Mouse (Mus musculus) adrenal gland, postnatal 10 days (tissue): ENCODE data around the gene Dusp15. TPM values are rescaled to one million over a fixed set of nuclear protein-coding genes. Genes with fewer than 3 reads are reported as not detected.

Source experiments
- DNase-seq: peaks from one replicate; pipeline ENCODE4 v3.0.0; 2021; ENCODE audit warnings: mixed read lengths
- long read RNA-seq, 2 experiments: library from polyadenylated mRNA; stranded (forward); transcript quantifications; one replicate each; pipeline ENCODE4 v2.0.0; 2021
- total RNA-seq, 2 experiments: library from RNA; stranded (reverse); gene quantifications; 2 replicates each; pipeline ENCODE4 v1.2.3; 2021

Dusp15 gene
- 1 to 10 TPM; 3.1 to 4.3 TPM for total RNA-seq
- long read RNA-seq, experiment 1, partial matches to known transcripts = 0 of 1 reads
- long read RNA-seq, experiment 1, other reads (novel, unspliced or antisense) = 0 of 1 reads
- long read RNA-seq, experiment 2 = 0 reads

DNA sequence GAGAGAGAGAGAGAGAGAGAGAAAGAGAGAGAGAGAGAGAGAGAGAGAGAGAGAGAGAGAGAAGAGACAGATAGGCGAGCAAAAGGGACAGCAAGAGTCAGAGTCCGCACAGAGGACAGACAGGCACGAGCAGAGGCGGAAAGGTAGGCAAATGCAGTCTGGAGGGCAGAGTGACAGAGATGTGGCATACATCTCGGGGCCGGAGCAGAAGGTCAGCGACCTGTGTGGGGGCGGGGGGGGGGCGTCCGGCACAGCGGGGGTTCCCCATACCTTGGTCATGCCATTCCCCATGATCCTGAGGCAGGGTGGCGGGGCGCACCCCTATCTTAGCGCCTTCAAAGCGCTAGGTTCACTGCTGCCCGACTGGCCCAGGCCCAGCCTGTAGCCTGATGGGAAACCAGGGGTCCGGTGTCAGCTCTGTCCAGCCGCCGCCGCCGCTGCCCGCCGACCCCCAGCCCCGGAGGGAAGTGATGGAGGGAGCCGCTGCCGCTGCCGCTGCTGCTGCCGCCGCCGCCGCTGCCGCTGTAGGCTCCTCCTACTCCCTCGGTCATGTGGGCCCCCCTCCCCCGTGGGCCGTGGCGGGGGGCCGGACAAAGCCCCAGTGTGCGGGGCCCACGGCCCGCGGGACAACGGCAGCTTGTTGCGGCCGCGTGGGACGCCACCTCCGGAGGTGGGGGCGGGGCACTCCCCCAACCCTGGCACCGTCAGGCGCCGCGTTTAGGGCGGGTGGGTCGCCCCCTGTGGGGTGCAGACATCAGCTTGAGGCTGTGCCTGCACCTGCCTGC is at the start of gene Dusp15:
Gene Dusp15 (minus strand): TSS at position 634 of the 785 bp plus-strand sequence.
- DNase-seq = peak; percentile 62

GRCm38 (mm10) chr2:152997046-152997445 is 45.5 kb upstream of the Dusp15 start:
- no peak for DNase-seq

- no peak for DNase-seq
Observed at GRCm38 (mm10) chr2:152991529-152991928, 40.0 kb upstream of the Dusp15 start.

- no peak for DNase-seq
Observed at GRCm38 (mm10) chr2:152985582-152985981, 34.1 kb upstream of the Dusp15 start.

DNA sequence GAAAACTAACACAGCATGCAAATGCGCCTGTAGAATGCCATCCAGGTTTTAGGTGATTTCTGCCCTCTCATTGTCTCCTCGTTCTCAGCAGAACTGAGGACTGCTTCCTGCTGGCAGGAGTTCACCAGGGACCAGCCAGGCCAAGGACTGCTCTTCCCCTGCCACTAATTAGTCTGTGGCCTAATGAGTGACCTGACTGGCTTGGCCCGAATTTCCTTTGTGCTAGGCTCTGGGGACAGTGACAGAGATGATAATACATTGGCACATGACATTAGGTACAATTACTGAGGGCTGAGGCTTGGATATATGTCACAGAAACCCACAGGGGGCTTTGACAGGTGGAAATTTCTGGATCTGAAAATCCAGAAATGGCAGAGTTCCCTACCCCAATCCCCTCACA is 25.5 kb upstream of the Dusp15 start:
- DNase-seq = no peak

- no peak for DNase-seq
Observed at GRCm38 (mm10) chr2:152965555-152965954, 14.1 kb upstream of the Dusp15 start.

DNA sequence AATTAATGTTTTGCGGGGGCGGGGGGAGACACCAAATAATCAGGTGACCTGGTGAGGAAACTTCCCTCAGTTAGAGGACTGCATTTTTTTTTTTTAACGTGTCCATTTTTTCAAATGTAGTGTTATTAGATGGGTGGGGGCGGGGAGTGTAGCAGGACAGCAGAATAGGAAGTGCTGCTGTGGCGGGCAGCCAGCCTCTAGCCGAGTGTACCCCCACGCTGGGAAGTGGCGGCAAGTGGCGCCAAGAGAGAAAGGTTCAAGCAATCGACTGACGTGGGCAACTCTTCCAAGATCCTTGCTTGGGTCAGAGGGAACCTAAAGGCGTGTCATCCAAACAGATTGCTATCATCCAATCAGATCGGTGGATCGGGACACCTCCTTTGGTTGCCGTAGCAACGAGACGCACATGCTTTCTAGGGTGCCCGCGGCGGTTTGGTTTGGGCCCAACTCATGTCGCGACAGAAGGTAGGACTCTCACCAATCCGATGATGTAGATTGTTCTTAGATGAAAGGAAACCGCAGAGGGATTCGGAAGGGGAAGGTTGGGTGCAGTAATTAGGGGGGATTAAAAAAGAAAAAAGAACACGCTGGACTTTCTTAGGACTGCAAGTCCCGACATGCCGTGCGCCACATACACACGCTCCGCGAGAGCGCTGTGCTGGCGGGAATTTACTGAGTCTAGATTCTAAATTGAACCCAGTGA is 10.7 kb upstream of the Dusp15 start, which contains the start of gene Ttll9:
Gene Ttll9 (plus strand): TSS at position 395 of the 703 bp plus-strand sequence.
- DNase-seq = peak; percentile 79

DNA sequence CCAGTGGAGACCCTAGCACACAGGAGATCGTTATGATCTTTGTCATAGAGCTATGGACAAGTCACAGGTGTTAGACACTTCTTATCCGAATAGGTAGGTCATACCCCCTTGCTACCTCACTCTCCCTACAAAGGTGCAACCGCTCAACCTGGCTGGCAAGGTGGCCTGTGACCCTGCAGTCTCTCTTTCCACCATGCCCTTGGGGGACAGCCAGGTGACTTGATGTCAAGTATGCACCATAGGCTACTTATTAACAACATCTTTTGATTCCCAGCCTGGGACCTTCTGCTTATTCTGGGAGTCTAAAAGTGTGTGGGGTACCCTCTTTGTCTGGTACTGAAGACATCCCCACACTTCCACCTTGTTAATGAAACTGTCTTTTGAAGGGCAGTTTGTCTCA is 6.6 kb upstream of the Dusp15 start:
- DNase-seq = no peak

GRCm38 (mm10) chr2:152951850-152952720 is 587 bp upstream of the Dusp15 start:
- DNase-seq = no peak

DNA sequence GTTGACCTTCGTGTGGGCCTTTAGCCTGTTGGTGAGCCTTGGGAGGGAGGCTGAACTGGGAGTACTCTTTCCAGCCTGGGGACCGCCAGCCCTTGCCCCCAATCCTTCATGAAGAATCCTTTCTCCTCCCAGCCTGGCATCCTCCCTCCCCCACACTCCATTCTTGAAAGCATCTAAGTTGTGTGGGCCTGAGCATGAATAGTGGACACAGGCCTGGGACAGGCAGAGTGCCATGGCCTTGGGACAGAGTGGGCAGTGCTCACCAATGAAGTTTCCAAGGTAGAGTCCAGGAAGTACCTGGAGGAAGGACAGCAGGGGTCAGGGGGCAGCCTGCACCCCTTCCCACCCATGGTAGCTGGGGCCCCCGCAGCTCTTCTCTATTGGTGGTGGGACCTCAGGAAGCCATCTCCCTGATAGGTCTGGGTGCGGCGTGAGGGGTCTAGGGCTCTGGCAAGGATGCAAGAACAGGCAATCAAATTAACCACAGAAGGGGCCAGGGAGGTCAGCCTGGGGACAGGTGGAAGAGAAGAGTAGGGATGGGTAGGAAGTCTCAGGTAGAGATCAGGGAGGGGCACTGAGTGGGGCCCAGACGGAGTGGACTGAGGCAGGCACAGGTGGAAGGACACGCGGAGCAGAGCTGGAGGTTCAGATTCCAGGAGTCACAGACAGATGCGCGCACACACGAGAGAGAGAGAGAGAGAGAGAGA is 987 bp downstream of the Dusp15 start:
- DNase-seq = no peak

GRCm38 (mm10) chr2:152948438-152949020 is 3.0 kb downstream of the Dusp15 start:
- DNase-seq = no peak

- DNase-seq = no peak
Observed at GRCm38 (mm10) chr2:152947098-152947497, 4.4 kb downstream of the Dusp15 start.

GRCm38 (mm10) chr2:152944013-152944412 is 7.5 kb downstream of the Dusp15 start:
- no peak for DNase-seq

DNA sequence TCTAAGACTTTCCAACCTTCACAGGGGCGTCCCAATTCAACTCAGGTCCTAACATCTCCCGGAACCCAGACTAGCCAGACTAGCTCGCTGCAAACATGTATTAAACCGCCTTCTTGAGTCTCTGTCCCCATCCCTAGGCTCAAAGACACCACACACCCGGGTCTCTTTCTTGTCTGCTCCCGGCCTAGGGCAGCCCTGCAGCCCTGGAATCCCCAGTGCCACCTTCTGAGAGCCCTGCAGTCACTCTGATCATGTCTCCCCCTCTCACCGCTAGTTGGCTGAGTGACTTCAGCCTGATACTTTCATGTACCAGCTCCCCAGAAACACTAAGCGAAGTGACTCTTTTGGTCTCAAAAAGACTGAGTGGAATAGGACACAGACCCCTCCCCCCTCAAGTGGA is 7.9 kb downstream of the Dusp15 start:
- DNase-seq = no peak

DNA sequence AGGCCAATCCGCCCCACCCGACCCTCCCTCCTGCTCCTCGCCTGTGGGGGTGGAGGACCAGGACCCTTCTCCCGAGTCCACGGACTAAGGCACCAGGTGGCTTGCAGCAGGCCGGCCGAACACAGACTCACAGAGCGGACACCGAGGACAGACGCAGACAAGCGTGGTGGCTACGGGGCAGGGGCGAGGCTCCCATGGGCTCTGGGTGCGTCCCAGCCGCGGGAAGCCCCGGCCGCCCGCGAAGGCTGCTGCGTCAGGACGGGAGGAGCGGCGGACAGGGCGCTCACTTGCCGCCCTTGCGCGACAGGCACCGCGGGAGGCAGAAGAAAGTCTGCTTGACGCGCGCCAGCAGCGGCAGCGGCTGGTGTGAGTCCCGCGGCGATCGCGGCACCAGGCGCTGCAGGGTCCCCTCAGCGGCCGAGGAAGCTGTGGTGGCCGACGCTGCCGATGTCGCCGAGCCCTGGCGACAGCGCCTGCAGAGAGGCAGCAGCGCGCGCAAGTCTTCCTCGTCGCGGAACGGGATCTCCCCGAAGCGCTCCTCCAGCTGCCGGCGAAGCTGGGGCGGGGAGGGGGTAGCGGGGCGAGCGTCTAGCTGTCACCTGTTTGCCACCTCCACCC is 8.5 kb downstream of the Dusp15 start:
- DNase-seq = no peak

DNA sequence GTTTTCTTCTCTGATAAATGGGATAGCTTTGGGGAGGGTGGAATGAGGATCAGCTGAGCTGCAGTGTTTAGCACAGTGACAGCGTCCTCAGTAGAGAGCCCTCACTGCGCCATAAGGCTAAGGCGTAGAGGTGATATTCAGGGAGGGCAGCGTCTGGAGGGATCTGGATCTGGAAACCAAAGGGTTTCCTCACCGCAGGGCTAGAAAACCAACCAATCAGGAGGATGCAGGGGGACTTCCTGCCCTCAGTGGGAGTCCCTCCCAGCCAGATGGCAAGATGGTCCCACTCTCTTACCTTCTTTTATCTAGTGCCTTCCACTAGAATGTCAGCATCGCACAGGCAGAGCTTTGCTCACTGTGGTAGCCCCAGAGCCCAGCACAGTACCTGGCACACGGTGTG is 9.7 kb downstream of the Dusp15 start:
- DNase-seq = no peak

DNA sequence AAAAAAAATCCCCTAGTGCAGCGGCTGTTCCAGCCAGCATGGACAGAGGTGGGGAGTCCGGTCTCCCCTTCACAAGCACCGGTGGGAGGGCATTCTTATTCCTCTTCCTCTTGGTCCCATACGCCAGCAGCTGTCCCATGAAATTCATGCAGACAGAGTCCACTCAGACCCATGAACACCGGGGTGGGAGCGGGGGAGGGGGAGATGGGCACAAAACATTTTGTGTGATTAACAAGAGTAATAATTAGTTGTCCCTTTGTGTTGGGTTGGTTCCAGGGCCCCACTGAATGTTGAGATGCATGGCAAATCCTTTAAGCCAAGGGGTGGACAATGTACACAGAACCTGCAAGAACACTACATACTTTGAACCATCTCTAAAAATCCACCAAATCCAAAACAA is 10.4 kb downstream of the Dusp15 start:
- no peak for DNase-seq

GRCm38 (mm10) chr2:152939846-152940245 is 11.7 kb downstream of the Dusp15 start:
- peak; percentile 80 for DNase-seq

DNA sequence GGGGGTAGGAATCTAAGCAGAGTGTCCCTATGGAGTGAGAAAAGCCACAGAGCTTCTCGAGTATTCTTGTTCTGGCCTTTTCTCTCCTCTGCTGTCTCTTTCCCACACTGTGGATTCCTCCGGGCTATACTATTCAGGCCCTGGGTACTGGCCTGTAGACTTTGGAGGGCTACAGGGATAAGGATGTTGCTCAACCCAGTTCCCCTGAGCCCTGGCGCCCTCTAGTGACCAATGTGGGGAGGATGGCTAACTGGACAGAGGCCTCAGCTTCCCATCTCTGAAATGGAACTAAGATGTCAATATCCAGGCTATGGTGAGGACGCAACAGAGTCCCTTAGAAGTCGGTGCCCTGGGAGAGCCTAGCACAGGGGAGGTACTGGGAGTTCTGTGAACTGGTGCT is 17.9 kb downstream of the Dusp15 start:
- DNase-seq = peak; percentile 77

GRCm38 (mm10) chr2:152933048-152933447 is 18.4 kb downstream of the Dusp15 start, which contains the start of gene Foxs1:
TSS of gene Foxs1 (minus strand) at chr2:152933208.
- DNase-seq = no peak
